Mouse (Mus musculus) midbrain, embryonic 10.5 days (tissue): ENCODE data around the gene Trp63. TPM values are rescaled to one million over a fixed set of nuclear protein-coding genes. Genes with fewer than 3 reads are reported as not detected.
A peak's percentile ranks its signal among the peaks of the same experiment; 100 is the strongest.

Source experiments
- DNase-seq: peaks from one replicate; pipeline ENCODE4 v3.0.0-alpha.2; 2017; ENCODE audit warnings: low spot score
- H3K27ac ChIP-seq: fragments of 300-500 bp; sonication (generic); replicated peaks from 2 replicates; pipeline ENCODE4 v1.5.1; 2016; ENCODE audit warnings: mild to moderate bottlenecking
- H3K27me3 ChIP-seq: fragments of 300-500 bp; sonication (generic); 2 replicates; pipeline ENCODE4 v1.6.1; 2016; ENCODE audit warnings: low read depth, mild to moderate bottlenecking; ENCODE audit not compliant: poor library complexity, severe bottlenecking
- H3K36me3 ChIP-seq: fragments of 300-500 bp; sonication (generic); 2 replicates; pipeline ENCODE4 v1.6.1; 2016; ENCODE audit warnings: mild to moderate bottlenecking, moderate library complexity
- H3K4me1 ChIP-seq: fragments of 300-500 bp; sonication (generic); 2 replicates; pipeline ENCODE4 v1.6.1; 2016
- H3K4me3 ChIP-seq: fragments of 300-500 bp; sonication (generic); 2 replicates; pipeline ENCODE4 v1.5.1; 2016; ENCODE audit warnings: mild to moderate bottlenecking, moderate library complexity
- H3K9me3 ChIP-seq: fragments of 300-500 bp; sonication (generic); replicated peaks from 2 replicates; pipeline ENCODE4 v1.6.1; 2016; ENCODE audit warnings: mild to moderate bottlenecking
- WGBS: fragments of 180-500 bp; shearing (Covaris S2); methylation state at CpG from one replicate; pipeline ENCODE4 v1.1.7; 2016; 5-methylcytosine and 5-hydroxymethylcytosine counted together
- polyA plus RNA-seq: library from polyadenylated mRNA; unstranded; fragments of >200 nt; fragmentation: Nextera tagmentation; extraction: Ambion mirVana; gene quantifications from 2 replicates; pipeline ENCODE4 v1.2.1, GENCODE M21; 2016

Trp63 gene
- polyA plus RNA-seq, 1 experiment from 2014 or later, result 4.6 TPM

DNA sequence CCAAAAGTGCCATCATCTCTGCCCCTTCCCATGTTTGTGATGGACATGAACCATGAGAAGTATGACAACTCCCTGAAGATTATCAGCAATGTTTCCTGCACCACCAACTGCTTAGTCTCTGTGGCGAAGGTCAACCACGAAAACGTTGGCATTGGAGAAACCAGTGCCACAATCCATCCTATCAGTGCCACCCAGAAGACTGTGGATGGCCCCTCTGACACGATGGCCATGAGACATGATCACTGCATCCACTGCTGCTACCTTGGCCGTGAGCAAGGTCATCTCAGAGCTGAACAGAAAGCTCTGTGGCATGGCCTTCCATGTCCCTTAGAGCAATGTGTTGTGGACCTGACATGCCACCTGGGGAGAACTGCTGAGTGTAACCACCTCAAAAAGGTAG, 43.4 kb downstream of the Trp63 start:
- Histone ChIP-seq H3K4me1 (no peaks in the 10 kb centered on the region), H3K36me3 (no peaks in the 10 kb centered on the region), H3K4me3 (no peak overlapping the region), H3K27ac (no peak overlapping the region), H3K9me3 (no peaks in the 10 kb centered on the region), H3K27me3 (no peaks in the 10 kb centered on the region)
- DNase-seq, result no peak
- 95% methylated on average over 5 of the region's 5 CpGs for WGBS

- no peaks in the 10 kb centered on the region for H3K27me3 ChIP-seq
- 84% methylated on average over 7 of the region's 7 CpGs for WGBS
- no peaks in the 10 kb centered on the region for H3K9me3 ChIP-seq
- DNase-seq, result no peak
- H3K27ac ChIP-seq, result no peak overlapping the region
- H3K36me3 ChIP-seq, result no peaks in the 10 kb centered on the region
- no peaks in the 10 kb centered on the region for H3K4me1 ChIP-seq
- H3K4me3 ChIP-seq, result no peak overlapping the region
These were observed 44.5 kb downstream of the Trp63 start for GRCm38 (mm10) chr16:25727957-25728506.

GRCm38 (mm10) chr16:25736912-25737311, 53.3 kb downstream of the Trp63 start:
- no peak for DNase-seq
- 80% methylated on average over 3 of the region's 3 CpGs for WGBS
- Histone ChIP-seq H3K27me3 (no peaks in the 10 kb centered on the region), H3K4me1 (peaks cover 13% of the 10 kb centered on the region), H3K36me3 (no peaks in the 10 kb centered on the region), H3K27ac (no peak overlapping the region), H3K9me3 (no peaks in the 10 kb centered on the region), H3K4me3 (no peak overlapping the region)

DNA sequence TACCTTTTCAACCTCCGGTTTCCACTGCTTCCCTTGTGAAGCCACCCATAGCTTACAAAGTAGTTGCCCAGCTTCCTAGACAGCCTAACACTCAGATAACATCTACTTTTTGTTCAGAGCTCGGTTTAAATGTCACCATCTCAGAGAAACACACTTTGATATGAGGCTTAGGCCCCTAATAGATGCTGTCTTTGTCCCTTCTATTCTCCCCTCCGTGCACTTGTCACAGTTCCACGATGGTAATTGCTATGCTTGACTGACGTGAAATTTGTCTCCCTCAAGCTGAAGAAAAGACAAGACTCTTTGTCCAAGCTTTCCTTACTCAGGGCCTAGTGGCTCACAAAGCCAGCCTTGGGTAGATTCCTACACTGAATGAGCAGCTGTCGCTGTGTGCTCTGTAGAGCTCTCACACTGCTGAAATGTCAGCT, 54.1 kb downstream of the Trp63 start:
- H3K9me3 ChIP-seq, result no peaks in the 10 kb centered on the region
- no peak overlapping the region for H3K4me3 ChIP-seq
- H3K4me1 ChIP-seq, result peaks cover 13% of the 10 kb centered on the region
- WGBS, result 35% methylated on average over 6 of the region's 6 CpGs
- H3K27me3 ChIP-seq, result no peaks in the 10 kb centered on the region
- no peaks in the 10 kb centered on the region for H3K36me3 ChIP-seq
- peak overlapping the region; percentile 42; the same call in 1 of the 2 replicates for H3K27ac ChIP-seq
- DNase-seq, result peak; percentile 13

GRCm38 (mm10) chr16:25746807-25747206, 63.2 kb downstream of the Trp63 start:
- H3K36me3 ChIP-seq, result no peaks in the 10 kb centered on the region
- H3K27me3 ChIP-seq, result no peaks in the 10 kb centered on the region
- no peak for DNase-seq
- no peak overlapping the region for H3K27ac ChIP-seq
- H3K4me3 ChIP-seq, result no peak overlapping the region
- peaks cover 3% of the 10 kb centered on the region; the same call in 1 of the 2 replicates for H3K4me1 ChIP-seq
- WGBS, result 37% methylated on average over 3 of the region's 3 CpGs
- no peaks in the 10 kb centered on the region for H3K9me3 ChIP-seq

DNA sequence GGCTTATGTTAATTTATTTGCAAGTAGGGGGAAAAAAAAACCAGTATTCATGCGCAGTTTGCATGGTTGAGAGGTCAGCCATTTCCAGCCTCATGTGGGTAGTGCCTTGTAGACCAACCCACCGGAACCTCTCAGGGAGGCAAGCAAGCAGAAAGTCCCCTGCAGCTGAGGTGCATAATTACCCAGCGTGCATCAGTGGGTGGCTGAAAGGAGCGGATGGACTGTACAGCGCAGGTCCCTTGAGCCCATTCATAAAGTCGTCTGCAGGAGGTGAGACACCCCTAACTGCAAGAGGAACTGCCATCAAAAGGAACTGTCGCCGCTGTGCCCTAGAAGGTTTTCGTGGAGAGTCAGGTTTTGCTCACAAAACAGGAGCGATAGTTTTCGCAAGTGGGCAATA, 68.3 kb downstream of the Trp63 start:
- 74% methylated on average over 11 of the region's 11 CpGs for WGBS
- Histone ChIP-seq H3K4me3 (no peak overlapping the region), H3K27ac (no peak overlapping the region), H3K4me1 (peaks cover under 1% of the 10 kb centered on the region; the same call in 1 of the 2 replicates), H3K36me3 (no peaks in the 10 kb centered on the region), H3K27me3 (no peaks in the 10 kb centered on the region), H3K9me3 (no peaks in the 10 kb centered on the region)
- DNase-seq, result no peak

DNA sequence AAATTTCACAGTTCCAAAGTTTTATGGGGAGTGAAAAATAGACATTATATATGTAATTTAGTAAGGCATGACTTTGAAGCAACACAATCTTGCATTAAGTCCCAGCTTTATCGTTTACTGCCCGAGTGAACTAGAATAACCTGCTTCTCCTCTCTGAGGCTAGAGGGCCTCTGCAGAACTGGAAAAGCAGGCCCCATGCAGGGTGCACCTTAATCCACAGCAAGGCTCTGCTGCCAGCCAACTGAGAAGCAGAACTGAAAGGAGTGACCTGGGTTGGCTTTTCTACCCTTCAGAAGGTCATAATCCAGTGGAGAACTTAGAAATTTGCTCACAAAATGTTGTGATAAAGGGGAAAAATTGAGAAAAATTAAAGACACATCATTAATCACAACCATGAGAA, 74.5 kb downstream of the Trp63 start:
- H3K4me3 ChIP-seq, result no peak overlapping the region
- no peak for DNase-seq
- H3K27ac ChIP-seq, result no peak overlapping the region
- no peaks in the 10 kb centered on the region for H3K36me3 ChIP-seq
- WGBS, result 67% methylated on average over 2 of the region's 2 CpGs
- H3K27me3 ChIP-seq, result no peaks in the 10 kb centered on the region
- H3K9me3 ChIP-seq, result no peaks in the 10 kb centered on the region
- no peaks in the 10 kb centered on the region for H3K4me1 ChIP-seq

DNA sequence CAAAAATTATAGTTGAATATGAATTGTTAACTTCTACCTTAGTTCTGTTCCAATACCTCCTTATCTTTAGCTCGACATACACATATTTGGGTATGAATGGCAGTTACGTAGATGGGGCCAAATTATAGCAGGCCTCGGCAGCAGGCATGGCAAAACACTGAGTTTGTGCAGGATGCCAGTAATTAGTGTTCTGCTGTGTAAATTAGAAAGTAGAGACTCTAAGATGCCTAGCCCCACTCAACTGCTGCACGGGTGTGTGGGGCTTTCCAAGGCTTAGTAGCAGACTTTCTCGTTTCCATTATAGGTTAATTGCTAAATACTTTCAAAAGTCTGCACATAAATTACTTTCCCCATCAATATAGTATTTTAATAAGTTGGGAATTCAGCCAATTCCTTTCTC, 82.0 kb downstream of the Trp63 start:
- no peaks in the 10 kb centered on the region for H3K36me3 ChIP-seq
- no peak for DNase-seq
- no peak overlapping the region for H3K4me3 ChIP-seq
- H3K4me1 ChIP-seq, result no peaks in the 10 kb centered on the region
- H3K27me3 ChIP-seq, result no peaks in the 10 kb centered on the region
- H3K9me3 ChIP-seq, result no peaks in the 10 kb centered on the region
- 91% methylated on average over 5 of the region's 5 CpGs for WGBS
- no peak overlapping the region for H3K27ac ChIP-seq

DNA sequence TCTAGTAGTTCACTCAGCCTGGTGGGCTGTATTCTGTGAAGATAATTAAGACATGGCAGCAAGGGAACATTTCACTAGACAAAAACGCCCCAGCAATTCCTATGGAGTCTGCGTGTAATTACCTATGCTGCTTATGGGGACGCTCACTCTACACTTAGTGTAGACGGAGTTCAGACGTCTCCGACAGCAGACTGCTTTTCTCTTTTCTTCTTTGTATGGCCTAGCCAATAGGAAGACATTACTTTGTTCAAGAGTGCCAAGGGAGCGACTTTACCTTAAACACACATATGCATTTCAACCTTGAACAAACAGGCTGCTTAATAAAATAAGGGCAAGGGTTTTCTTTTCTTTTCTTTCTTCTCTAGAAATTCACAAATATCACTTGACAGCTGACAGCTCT, 91.0 kb downstream of the Trp63 start:
- H3K4me3 ChIP-seq, result no peak overlapping the region
- no peaks in the 10 kb centered on the region for H3K36me3 ChIP-seq
- no peak for DNase-seq
- H3K27ac ChIP-seq, result no peak overlapping the region
- no peaks in the 10 kb centered on the region for H3K4me1 ChIP-seq
- WGBS, result 74% methylated on average over 7 of the region's 7 CpGs
- H3K27me3 ChIP-seq, result no peaks in the 10 kb centered on the region
- no peaks in the 10 kb centered on the region for H3K9me3 ChIP-seq

DNA sequence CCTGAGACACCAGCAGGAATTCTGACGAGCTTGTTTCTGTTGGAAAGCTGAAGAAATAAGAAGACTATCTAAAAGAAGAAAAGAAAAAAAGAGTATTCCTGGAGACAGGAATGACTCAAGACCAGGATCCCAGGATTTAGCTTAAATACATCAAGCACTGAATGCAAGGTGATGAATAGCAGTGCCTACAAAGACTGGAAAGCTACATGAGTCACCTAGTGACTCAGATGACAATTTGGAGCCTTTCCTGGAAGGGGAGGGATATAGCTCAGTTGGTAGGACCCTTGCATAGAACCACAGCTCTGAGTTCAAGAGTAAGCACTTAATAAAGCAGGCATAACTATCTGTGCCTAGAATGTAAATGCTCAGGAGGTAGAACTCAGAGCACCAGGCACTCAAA, 93.9 kb downstream of the Trp63 start:
- no peaks in the 10 kb centered on the region for H3K27me3 ChIP-seq
- WGBS, result 66% methylated on average over 1 of the region's 1 CpGs

DNA sequence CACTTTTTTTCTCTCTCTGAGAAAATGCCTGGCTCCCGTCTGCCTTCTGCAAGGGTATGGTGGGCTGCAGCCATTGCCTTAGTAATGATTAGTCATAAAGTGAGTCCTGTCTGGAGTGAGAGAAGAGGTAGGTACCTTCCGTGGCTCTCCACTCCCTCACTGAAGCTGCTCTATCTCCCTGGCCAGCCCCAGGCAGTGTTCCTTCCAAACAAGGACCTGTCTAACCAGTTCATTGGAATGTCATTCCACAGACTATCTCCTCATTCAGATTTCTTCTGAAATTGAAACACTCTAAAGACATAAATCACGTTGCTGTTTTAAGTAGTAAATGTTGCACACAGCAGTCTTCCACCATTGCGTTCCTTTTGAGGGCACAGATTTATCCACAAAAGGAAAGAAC, 96.4 kb downstream of the Trp63 start:
- WGBS, result 56% methylated on average over 4 of the region's 4 CpGs
- no peak for DNase-seq
- H3K4me3 ChIP-seq, result no peak overlapping the region

More for the DNA sequence above, 93.9 kb downstream of the Trp63 start:
- Histone ChIP-seq H3K27ac (no peak overlapping the region), H3K4me3 (no peak overlapping the region), H3K36me3 (no peaks in the 10 kb centered on the region), H3K4me1 (peaks cover 7% of the 10 kb centered on the region; the same call in 1 of the 2 replicates), H3K9me3 (no peaks in the 10 kb centered on the region)
- no peak for DNase-seq

GRCm38 (mm10) chr16:25784246-25784645, 100.7 kb downstream of the Trp63 start:
- no peaks in the 10 kb centered on the region for H3K36me3 ChIP-seq
- H3K4me1 ChIP-seq, result peaks cover 7% of the 10 kb centered on the region; the same call in 1 of the 2 replicates
- no peak overlapping the region for H3K4me3 ChIP-seq
- no peak overlapping the region for H3K27ac ChIP-seq
- DNase-seq, result no peak
- H3K27me3 ChIP-seq, result no peaks in the 10 kb centered on the region
- H3K9me3 ChIP-seq, result no peaks in the 10 kb centered on the region
- 89% methylated on average over 2 of the region's 2 CpGs for WGBS

More for the DNA sequence above, 96.4 kb downstream of the Trp63 start:
- Histone ChIP-seq H3K4me1 (peaks cover 7% of the 10 kb centered on the region; the same call in 1 of the 2 replicates), H3K27ac (no peak overlapping the region), H3K9me3 (no peaks in the 10 kb centered on the region), H3K27me3 (no peaks in the 10 kb centered on the region), H3K36me3 (no peaks in the 10 kb centered on the region)

GRCm38 (mm10) chr16:25786457-25786856, 102.9 kb downstream of the Trp63 start:
- Histone ChIP-seq H3K36me3 (no peaks in the 10 kb centered on the region), H3K27ac (no peak overlapping the region), H3K4me1 (no peaks in the 10 kb centered on the region), H3K27me3 (no peaks in the 10 kb centered on the region), H3K4me3 (no peak overlapping the region), H3K9me3 (no peaks in the 10 kb centered on the region)
- DNase-seq, result no peak
- WGBS, result 75% methylated on average over 5 of the region's 5 CpGs
